Mouse (Mus musculus) neural tube, embryonic 10.5 days (tissue): ENCODE data around the gene Cacul1.
A peak's percentile ranks its signal among the peaks of the same experiment; 100 is the strongest.
"Not testable (repeated sequence)": the region's sequence is repeated elsewhere in the genome, so short reads cannot be mapped to it uniquely, and the experiment has no call there.

Source experiments
- DNase-seq: peaks from one replicate; pipeline ENCODE4 v3.0.0-alpha.2; 2017; ENCODE audit warnings: low spot score; ENCODE audit errors: extremely low spot score

Cacul1 gene

DNA sequence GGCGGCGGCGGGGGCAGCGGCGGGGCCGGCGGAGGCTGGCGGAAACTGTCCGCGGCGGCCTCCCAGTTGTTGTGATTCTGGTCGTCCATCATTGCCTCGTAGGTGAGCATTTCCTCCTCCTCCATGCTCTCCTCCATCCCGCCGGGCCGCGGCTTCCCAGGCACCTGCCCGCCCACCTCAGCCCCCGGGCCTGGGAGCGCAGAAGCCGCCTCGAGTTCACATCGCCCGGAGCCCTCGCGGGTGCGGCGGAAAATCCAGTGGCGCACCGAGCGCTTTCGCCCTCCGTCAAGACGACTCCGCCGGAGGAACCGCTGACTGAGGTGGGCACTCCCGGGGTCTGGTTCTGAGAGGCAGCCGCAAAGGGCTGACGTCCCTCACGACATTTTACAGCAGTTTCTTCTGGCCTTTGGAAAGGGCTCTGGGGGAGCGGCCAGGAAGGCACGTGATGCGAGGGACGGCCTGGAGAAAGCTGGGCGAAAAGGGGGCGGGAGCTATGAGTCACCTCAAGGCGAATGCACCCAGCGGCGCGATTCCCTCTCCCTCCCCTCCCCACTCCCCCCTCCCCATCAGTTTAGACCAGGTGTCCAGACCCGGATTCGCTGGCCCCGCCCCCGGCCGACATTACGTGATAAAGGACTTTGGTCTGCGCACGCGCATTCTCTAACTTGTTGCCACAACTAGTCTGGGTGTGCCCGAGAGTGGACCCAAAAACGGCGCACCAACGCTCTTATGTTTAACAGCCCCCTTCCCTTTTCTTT lies at the start of gene Cacul1:
Cacul1 (minus strand) TSS at position 444 of the 758 bp plus-strand sequence.
- peak; percentile 96 for DNase-seq

- DNase-seq = no peak
These were observed 38.6 kb upstream of the Cacul1 start for GRCm38 (mm10) chr19:60619420-60619819.

DNA sequence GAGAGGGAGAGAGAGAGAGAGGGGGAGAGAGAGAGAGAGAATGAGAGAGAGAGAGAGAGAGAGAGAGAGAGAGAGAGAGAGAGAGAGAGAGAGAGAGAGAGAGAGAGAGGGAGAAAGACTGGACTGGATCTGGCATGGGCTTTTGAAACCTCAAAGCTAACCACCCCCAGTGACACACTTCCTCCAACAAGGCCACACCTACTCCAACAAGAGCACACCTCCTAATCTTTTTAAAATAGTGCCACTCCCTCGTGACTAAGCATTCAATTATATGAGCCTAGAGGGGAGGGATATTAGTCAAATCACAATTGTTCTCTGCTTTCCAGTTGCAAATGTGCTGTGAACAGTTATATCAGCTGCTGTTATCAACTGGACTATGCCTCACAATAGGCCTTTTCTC lies 36.2 kb upstream of the Cacul1 start:
- no peak for DNase-seq

DNA sequence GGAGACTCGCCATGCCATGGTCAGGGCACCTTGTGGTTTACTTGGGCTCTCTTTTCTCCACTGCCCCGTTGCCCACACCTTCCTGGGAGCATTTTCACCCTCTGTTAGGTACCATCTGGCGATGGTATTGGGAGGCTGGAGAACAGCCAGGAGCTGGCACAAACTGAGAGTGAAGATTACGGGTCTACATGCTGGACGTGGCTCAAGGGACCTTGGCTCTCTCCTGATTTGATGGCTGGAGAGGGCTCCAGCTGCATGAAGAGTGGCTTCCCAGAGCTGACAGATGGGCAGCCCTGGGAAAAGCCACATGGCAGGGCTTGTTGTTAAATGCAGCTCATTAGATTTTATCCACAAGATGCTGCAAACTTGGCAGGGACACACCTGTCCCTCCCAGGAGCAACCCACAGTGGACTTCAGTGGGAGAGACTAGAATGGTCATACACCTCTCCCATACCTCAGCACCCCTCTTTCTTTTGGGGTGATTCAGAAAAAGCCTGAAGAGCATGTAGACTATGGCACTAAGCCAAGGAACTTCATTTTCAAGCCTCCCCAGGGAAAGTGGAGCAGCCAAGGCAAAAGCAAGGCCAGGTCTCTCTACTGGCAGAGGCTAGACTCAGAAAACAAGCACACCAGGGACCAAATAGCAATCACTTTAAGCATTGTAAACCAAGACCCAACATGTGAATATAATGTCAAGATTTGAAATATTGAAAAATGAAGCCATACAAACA lies 34.8 kb upstream of the Cacul1 start:
- DNase-seq = no peak

DNA sequence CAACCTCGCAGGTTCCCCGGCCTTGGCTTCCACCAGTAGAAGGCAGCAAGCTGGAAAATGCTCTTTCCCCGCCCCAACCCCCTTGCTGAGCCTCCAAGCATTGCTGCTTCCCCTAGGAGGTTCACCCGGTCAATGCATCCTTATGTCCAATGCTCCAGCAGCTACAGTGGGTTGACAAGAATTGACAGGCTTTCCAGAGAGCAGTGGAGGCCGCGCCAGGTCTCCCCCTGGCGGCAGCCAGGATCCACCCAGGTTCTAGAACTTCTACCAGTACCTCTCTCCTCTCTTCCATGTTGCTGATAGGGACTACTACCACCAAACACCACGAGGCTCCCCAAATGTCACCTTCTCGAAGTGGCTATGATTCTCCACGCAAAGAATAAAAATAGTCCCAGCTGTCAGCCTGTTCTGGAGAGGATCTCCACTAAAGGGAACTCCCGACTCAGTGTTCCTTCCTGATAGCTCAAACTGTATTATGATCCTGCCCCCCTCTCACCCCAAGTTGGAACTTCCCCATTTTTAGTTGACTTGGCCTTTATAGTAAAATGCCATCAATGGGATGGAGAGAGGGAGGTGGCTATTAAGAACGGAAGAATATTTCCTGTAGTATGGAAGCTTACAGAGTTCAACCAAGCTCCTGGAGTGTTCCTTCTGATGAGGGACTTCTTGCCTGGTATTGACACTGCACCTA lies 30.8 kb upstream of the Cacul1 start:
- no peak for DNase-seq

- no peak for DNase-seq
These were observed 27.9 kb upstream of the Cacul1 start for GRCm38 (mm10) chr19:60608766-60609165.

DNA sequence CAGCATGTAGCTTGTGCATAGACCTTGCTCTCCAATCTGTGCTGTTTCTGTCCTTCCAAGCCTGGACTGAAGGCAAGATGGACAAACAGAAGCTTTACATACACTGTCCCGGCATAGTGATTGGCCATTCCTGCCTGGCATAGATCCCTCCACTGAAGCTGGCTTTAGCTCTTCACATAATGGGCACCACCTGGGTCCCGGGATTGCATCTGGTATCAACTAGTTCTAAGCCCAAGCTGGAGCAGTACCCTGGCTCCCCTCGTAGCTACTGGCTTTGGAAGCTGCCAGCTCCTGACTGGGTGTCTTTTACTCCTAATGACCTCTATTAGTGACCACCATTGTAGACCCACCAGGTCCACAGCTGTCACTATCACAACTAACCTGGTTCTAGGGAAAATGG lies 22.8 kb upstream of the Cacul1 start:
- no peak for DNase-seq

GRCm38 (mm10) chr19:60602066-60602465 lies 21.2 kb upstream of the Cacul1 start:
- DNase-seq = not testable (repeated sequence)

- DNase-seq = no peak
These were observed 17.3 kb upstream of the Cacul1 start for GRCm38 (mm10) chr19:60598025-60598697.

- DNase-seq = no peak
These were observed 8.8 kb upstream of the Cacul1 start for GRCm38 (mm10) chr19:60589646-60590045.

GRCm38 (mm10) chr19:60586652-60587051 lies 5.8 kb upstream of the Cacul1 start:
- no peak for DNase-seq

DNA sequence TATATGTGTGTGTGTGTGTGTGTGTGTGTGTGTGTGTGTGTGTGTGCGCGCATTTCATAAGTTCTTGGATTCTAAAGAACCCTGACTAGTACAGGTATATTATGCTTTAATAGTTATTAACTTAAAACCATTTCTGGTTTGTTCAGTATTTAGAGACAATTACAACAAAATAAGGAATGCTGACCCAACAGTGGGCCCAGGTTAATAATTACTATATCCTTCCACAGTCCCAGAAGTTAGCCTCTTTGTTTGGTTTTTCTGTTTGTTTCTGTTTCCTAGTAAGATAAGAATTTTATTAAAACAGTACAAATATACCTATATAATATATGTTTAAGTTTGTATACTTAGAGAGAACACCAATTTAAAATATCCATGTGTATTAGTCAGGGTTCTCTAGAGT lies 2.4 kb upstream of the Cacul1 start:
- no peak for DNase-seq

DNA sequence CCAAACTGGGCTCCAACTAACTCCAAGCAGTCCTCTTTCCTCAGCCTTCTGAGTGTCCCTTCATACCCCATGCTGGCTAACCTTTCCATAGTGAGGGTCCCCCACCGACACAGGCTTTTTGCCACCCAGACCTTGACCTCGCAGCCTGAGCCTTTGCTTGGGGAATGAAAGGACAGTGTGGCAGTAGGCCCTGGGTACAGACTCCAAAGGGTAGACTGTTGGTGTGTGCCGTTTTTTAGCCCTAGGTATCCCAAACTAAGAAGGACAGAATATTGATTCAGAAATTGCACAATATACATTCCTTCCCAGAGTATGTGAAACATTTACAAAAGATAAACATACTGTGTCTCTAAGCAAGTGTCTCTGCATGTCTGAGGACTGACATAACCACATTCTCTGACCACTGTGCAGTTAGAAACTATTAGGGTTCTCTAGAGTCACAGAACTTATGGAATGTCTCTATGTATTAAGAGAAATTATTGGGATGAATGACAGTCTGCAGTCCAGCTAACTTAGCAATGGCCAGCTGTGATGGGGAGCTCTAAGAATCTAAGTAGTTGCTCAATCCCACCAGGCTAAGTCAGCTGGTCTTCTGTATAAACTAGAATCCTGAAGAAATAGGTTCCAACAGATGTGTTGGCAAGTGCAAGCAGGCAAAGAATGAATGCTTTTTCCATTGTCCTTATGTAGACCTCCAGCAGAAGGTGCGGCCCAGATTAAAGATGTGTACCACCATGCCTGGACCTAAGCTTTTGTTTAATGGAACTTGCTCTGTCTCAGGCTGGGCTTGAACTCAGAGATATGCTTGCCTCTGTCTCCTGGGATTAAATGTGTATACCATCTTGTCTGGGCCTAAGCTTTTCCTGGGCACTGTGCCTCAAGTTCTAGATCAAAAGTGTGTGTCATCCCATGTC lies 809 bp upstream of the Cacul1 start:
- DNase-seq = no peak

GRCm38 (mm10) chr19:60579771-60580581 lies 849 bp downstream of the Cacul1 start:
- peak; percentile 13 for DNase-seq

DNA sequence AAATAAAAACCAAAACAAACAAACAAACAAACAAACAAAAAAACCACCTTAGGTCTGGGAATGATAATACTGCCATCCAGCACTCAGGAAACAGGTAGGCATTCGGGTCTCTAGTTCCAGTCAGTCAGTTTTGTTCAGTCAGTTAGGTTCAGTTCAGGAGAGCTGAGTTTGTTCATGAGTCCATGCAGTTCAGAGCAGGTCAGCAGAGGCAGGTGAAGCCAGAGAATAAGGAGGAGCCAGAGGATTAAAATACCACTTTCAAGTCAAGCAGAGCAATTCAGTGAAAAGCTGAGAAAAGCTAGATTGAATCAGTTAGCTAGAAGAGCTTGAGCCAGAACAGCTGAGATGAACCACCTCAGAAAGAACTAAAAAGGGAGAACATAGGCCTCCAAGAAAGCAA lies 4.1 kb downstream of the Cacul1 start:
- no peak for DNase-seq

DNA sequence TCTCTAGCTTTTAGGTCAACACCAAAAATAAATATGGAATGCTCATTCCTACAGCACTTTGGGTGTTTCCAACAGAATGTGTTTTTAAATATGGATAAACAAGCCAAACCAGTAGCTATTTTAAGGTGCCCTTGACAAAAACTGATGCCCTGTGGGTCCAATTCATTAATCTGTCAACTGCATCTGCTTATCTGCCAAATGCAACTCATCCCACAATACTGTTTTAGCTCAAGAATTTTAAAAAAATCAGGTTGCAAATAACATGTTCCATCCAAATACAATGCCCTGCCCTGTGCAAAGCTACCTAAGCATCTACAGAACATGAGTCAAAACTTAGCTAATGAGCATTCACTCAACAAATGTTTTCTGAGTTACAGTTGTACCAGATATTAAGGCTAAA lies 20.3 kb downstream of the Cacul1 start:
- DNase-seq = no peak

GRCm38 (mm10) chr19:60554866-60555438 lies 25.9 kb downstream of the Cacul1 start:
- no peak for DNase-seq

DNA sequence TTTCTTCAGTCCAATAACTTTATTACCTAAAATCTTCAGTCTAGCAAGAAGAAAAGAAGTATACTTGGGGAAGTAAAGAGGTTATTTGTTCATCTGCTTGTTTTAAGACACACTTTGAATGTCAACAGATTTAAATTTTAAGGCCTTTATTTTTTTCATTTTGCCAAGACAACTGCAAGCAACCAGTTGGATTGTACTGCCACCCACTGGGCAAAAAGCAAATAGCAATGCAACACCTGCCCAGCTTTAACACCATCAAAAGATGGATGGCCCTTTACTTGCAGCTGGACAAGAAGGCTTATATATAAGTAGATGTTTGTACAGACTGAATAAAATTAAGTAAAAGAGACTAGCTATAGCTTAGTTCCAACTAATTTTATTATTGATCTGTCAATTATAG lies 27.3 kb downstream of the Cacul1 start:
- peak; percentile 32 for DNase-seq

- no peak for DNase-seq
These were observed 37.5 kb downstream of the Cacul1 start for GRCm38 (mm10) chr19:60543302-60543701.
